Mouse (Mus musculus) embryo, embryonic 10.5 days (tissue): ENCODE measurements at regions not wholly inside any gene's neighbourhood (a gene's known extent, or its start where the extent isn't known, plus 50 kb on each side); places are given as distances from the start of the nearest gene placed in this dataset.

ENCODE experiments used
- DNase-seq: peaks from one replicate; pipeline ENCODE4 v3.0.0-alpha.2; 2015; ENCODE audit warnings: low spot score

DNA sequence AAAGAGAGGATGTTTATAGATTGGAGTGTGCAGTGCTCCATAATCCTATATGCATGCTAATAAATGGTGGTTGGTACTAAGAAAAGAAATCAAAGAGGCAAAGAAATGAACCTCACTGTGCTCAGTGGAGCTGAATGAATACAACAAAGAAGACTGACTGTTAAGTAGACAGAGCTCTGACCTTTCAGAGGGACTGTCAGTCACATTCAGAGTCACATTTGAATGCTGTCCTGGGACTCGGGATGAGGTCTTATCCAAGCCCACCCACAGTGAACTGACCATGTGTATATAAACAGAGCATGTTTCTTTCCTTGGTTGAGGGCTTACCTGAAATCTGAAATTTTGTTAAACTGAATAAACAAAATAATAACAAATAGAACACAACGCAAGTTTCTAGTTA, 1473.3 kb downstream of the Cdh8 start:
- DNase-seq = peak; percentile 60

DNA sequence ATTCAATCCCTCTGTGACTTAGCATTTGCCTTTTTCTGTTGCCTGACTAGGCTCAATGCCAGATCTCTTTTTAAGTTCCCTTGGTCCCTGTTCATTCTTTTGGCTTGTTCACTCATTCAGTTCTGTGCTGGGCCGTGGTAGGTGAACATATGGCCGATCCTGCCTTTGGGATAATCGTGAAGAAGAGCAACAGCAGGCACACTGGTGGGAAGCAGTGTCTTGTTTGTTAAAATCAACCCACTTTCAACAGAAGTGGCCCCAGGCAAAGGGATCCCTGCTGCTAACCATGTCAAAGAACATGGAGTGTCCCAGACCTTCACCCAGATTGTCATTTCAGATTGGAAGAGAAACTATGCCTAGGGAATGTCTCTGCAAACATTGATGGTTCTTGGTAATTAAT, 1479.4 kb downstream of the Cdh8 start:
- no peak for DNase-seq
